Mouse (Mus musculus): ENCODE data around the gene Zcwpw1. TPM values are rescaled to one million over a fixed set of nuclear protein-coding genes. Genes with fewer than 3 reads are reported as not detected.

Zcwpw1 gene
- polyA plus RNA-seq, 1 experiment from 2014 or later: 2.4 TPM

DNA sequence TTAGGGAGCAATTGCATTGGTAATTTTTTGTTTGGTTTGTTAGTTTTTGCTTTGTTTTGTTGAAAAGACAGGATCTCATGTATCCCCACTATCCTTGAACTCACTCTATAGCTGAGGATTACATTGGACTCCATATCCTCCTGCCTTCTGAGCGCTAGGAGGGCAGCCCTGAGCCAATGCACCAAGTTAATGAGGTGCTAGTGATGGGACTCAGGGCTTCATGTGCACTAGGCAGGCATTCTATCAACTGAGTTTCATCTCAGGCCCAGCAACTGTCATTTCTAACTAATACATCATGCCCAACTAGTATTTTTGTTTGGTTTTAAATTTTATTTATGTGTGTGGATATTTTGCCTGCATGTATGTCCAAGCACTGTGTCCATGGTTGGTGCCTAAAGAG, 18.6 kb downstream of the Zcwpw1 start:
- H3K9ac ChIP-seq (replicated peaks; ENCODE audit: low read depth): no peak overlapping the region
- no peak for ATAC-seq
- no peak for DNase-seq (ENCODE audit: low spot score)

GRCm38 (mm10) chr5:137808316-137808715, 20.7 kb downstream of the Zcwpw1 start:
- 89% methylated on average over 5 of the region's 5 CpGs for WGBS
- H3K9ac ChIP-seq (replicated peaks; ENCODE audit: low read depth): no peak overlapping the region
- no peaks in the 10 kb centered on the region for H3K9me3 ChIP-seq (ENCODE audit: low read length)
- H3K4me3 ChIP-seq (ENCODE audit: low read depth, low read length): no peak overlapping the region
- DNase-seq (ENCODE audit: low spot score) (no peak), ATAC-seq (no peak)
- no peak for TF ChIP-seq EP300 (IDR thresholded peaks at IDR 0.05)
- TF ChIP-seq CTCF (IDR thresholded peaks at IDR 0.05): no peak
- no peak overlapping the region for H3K4me2 ChIP-seq (replicated peaks; ENCODE audit: low read depth, low read length)
- H3K4me1 ChIP-seq (ENCODE audit: insufficient read depth, low read depth, low read length): no peaks in the 10 kb centered on the region
- no peaks in the 10 kb centered on the region for H3K36me3 ChIP-seq (ENCODE audit: insufficient read depth, low read length)
- no peaks in the 10 kb centered on the region for H3K27me3 ChIP-seq (replicated peaks; ENCODE audit: insufficient read depth, low read length)
- no peak overlapping the region for H3K27ac ChIP-seq (ENCODE audit: low read length)

More for the DNA sequence above, 18.6 kb downstream of the Zcwpw1 start:
- 56% methylated on average over 1 of the region's 1 CpGs for WGBS
- Histone ChIP-seq H3K27ac (ENCODE audit: low read length) (no peak overlapping the region), H3K4me1 (ENCODE audit: insufficient read depth, low read depth, low read length) (no peaks in the 10 kb centered on the region), H3K36me3 (ENCODE audit: insufficient read depth, low read length) (no peaks in the 10 kb centered on the region), H3K27me3 (replicated peaks; ENCODE audit: insufficient read depth, low read length) (no peaks in the 10 kb centered on the region), H3K4me2 (replicated peaks; ENCODE audit: low read depth, low read length) (no peak overlapping the region), H3K9me3 (ENCODE audit: low read length) (no peaks in the 10 kb centered on the region), H3K4me3 (ENCODE audit: low read depth, low read length) (no peak overlapping the region)
- TF ChIP-seq EP300 (IDR thresholded peaks at IDR 0.05) (no peak), CTCF (IDR thresholded peaks at IDR 0.05) (no peak)

GRCm38 (mm10) chr5:137817466-137818222, 30.0 kb downstream of the Zcwpw1 start:
- no peak overlapping the region for H3K27ac ChIP-seq (ENCODE audit: low read length)
- H3K9ac ChIP-seq (replicated peaks; ENCODE audit: low read depth): no peak overlapping the region
- no peak overlapping the region for H3K4me2 ChIP-seq (replicated peaks; ENCODE audit: low read depth, low read length)
- peak; percentile 43 for ATAC-seq
- H3K4me3 ChIP-seq (ENCODE audit: low read depth, low read length): no peak overlapping the region
- DNase-seq (ENCODE audit: low spot score): peak; percentile 48
- TF ChIP-seq CTCF (IDR thresholded peaks at IDR 0.05) (no peak), EP300 (IDR thresholded peaks at IDR 0.05) (no peak)
- 34% methylated on average over 4 of the region's 4 CpGs for WGBS
- no peaks in the 10 kb centered on the region; the same call in 1 of the 2 replicates for H3K4me1 ChIP-seq (ENCODE audit: insufficient read depth, low read depth, low read length)
- no peaks in the 10 kb centered on the region for H3K27me3 ChIP-seq (replicated peaks; ENCODE audit: insufficient read depth, low read length)
- H3K36me3 ChIP-seq (ENCODE audit: insufficient read depth, low read length): no peaks in the 10 kb centered on the region
- no peaks in the 10 kb centered on the region for H3K9me3 ChIP-seq (ENCODE audit: low read length)

GRCm38 (mm10) chr5:137822126-137822525, 34.5 kb downstream of the Zcwpw1 start:
- H3K4me3 ChIP-seq (ENCODE audit: low read depth, low read length): no peak overlapping the region
- H3K4me1 ChIP-seq (ENCODE audit: insufficient read depth, low read depth, low read length): no peaks in the 10 kb centered on the region; the same call in 1 of the 2 replicates
- H3K36me3 ChIP-seq (ENCODE audit: insufficient read depth, low read length): no peaks in the 10 kb centered on the region
- WGBS: 74% methylated on average over 4 of the region's 4 CpGs
- TF ChIP-seq EP300 (IDR thresholded peaks at IDR 0.05) (no peak), CTCF (IDR thresholded peaks at IDR 0.05) (no peak)
- H3K4me2 ChIP-seq (replicated peaks; ENCODE audit: low read depth, low read length): no peak overlapping the region
- H3K9ac ChIP-seq (replicated peaks; ENCODE audit: low read depth): no peak overlapping the region
- H3K27me3 ChIP-seq (replicated peaks; ENCODE audit: insufficient read depth, low read length): no peaks in the 10 kb centered on the region
- no peak for DNase-seq (ENCODE audit: low spot score)
- ATAC-seq: no peak
- no peak overlapping the region for H3K27ac ChIP-seq (ENCODE audit: low read length)
- no peaks in the 10 kb centered on the region for H3K9me3 ChIP-seq (ENCODE audit: low read length)

DNA sequence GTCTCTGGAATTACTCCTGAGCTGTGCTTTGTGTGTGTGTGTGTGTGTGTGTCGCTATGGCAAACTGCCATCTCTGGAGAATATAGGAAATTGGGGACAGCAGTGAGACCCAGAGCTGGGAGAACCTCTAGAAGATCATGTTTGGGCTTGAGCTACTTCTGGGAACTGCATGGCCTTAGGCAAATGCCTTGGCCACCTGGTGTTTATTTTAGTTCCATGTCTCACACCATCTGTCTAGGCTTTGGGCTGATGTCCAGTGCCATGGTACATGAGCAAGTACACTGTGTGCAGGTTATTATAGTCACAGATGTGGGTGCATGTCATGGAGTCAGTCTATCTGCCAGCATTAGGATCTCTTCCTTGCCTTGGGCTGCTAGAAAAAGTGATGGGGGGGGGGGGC, 35.0 kb downstream of the Zcwpw1 start:
- no peaks in the 10 kb centered on the region for H3K9me3 ChIP-seq (ENCODE audit: low read length)
- H3K27me3 ChIP-seq (replicated peaks; ENCODE audit: insufficient read depth, low read length): no peaks in the 10 kb centered on the region
- no peak overlapping the region for H3K9ac ChIP-seq (replicated peaks; ENCODE audit: low read depth)
- H3K4me2 ChIP-seq (replicated peaks; ENCODE audit: low read depth, low read length): no peak overlapping the region
- no peak overlapping the region for H3K27ac ChIP-seq (ENCODE audit: low read length)
- no peak for TF ChIP-seq EP300 (IDR thresholded peaks at IDR 0.05)
- no peak for TF ChIP-seq CTCF (IDR thresholded peaks at IDR 0.05)
- DNase-seq (ENCODE audit: low spot score) (no peak), ATAC-seq (no peak)
- no peaks in the 10 kb centered on the region; the same call in 1 of the 2 replicates for H3K4me1 ChIP-seq (ENCODE audit: insufficient read depth, low read depth, low read length)
- H3K36me3 ChIP-seq (ENCODE audit: insufficient read depth, low read length): no peaks in the 10 kb centered on the region
- H3K4me3 ChIP-seq (ENCODE audit: low read depth, low read length): no peak overlapping the region
- whole genome bisulfite sequencing: 82% methylated on average over 1 of the region's 1 CpGs

DNA sequence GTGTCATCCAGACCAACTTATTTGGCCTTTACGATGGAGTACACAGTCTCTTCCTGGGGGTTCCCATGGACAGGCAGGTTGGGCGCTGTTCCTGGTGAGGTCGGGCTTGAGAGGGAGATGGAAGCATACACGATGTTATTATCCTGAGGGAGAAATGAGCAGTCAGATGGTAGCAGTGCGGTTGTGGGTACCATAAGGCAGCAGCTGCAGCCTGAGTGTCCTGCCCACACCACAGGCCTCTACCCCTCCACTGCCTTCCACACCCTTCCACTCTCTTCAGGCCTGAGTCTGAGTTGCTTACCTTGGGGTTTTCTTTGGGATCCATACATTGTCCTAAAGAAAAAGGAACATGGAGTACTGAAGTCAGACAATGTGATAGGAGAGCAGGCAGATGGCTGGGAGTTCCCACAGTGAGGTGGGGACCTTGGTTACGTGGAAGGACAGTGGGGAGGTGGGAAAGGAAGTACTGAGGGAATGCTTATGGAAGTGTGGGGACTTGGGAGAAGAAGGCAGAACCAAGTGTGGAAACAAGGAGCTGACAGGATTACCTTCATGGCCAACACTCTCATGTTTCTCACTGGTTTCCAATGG, 36.0 kb downstream of the Zcwpw1 start:
- ATAC-seq (no peak), DNase-seq (ENCODE audit: low spot score) (no peak)
- no peaks in the 10 kb centered on the region for H3K36me3 ChIP-seq (ENCODE audit: insufficient read depth, low read length)
- H3K27ac ChIP-seq (ENCODE audit: low read length): no peak overlapping the region
- H3K27me3 ChIP-seq (replicated peaks; ENCODE audit: insufficient read depth, low read length): no peaks in the 10 kb centered on the region
- H3K9ac ChIP-seq (replicated peaks; ENCODE audit: low read depth): no peak overlapping the region
- no peaks in the 10 kb centered on the region for H3K4me1 ChIP-seq (ENCODE audit: insufficient read depth, low read depth, low read length)
- no peaks in the 10 kb centered on the region for H3K9me3 ChIP-seq (ENCODE audit: low read length)
- no peak for TF ChIP-seq EP300 (IDR thresholded peaks at IDR 0.05)
- no peak overlapping the region for H3K4me2 ChIP-seq (replicated peaks; ENCODE audit: low read depth, low read length)
- 87% methylated on average over 6 of the region's 6 CpGs for WGBS
- no peak overlapping the region for H3K4me3 ChIP-seq (ENCODE audit: low read depth, low read length)

All from lung, postnatal 0 days (tissue).